Mouse (Mus musculus) adrenal gland (tissue): ENCODE results near the gene Apbb1ip.

ENCODE experiments used
- intact Hi-C: fragments of 180-260 bp; cut with DNase I; formaldehyde crosslinking; loops from one replicate; pipeline ENCODE4 v1.15.1; 2025
- long read RNA-seq, 2 experiments: library from polyadenylated mRNA; unstranded; transcript quantifications; one replicate each; pipeline ENCODE4 v2.0.0; 2020; ENCODE audit warnings: borderline replicate concordance in 1 of 2; ENCODE audit not compliant: insufficient replicate concordance in 1 of 2

The Apbb1ip gene
- long read RNA-seq, experiment 1, partial matches to known transcripts = 0 of 3 reads
- long read RNA-seq, experiment 1, other reads (novel, unspliced or antisense) = 2 of 3 reads
- long read RNA-seq, experiment 2, partial matches to known transcripts = 0 of 1 reads
- long read RNA-seq, experiment 2, other reads (novel, unspliced or antisense) = 1 of 1 reads

DNA sequence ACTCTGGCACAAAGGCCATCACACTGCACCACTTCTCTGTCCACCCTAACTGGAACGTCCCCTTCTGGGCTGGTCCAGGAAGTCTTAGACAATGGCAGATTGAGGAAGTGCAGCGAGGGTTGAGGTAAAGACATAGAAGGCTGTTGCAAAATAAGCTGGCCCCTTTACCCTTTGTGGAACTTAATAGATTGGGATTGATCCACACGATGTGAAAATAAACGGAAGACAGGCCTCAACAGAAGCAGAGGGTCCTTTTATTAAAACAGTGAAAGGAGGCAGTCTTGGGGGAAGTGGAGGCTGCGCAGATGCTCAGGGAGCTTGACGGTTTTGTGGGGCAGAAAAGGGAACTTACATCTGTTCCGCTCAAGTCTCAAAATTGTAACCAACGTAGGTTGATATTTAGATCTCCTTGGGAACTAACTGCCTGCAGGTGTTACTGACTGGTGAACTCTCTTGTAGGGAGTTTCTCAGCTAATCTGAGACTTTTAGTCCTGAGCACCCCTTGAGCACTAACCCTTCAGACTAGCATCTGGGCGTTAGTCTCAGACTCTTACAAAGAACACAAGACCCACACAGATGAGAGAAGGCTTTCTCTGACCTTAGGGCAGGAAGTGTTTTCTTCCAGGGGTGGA, at the start of gene Apbb1ip:
Gene Apbb1ip (plus strand): TSS at position 546 of the 632 bp plus-strand sequence.
- intact Hi-C loops = no loop called here

DNA sequence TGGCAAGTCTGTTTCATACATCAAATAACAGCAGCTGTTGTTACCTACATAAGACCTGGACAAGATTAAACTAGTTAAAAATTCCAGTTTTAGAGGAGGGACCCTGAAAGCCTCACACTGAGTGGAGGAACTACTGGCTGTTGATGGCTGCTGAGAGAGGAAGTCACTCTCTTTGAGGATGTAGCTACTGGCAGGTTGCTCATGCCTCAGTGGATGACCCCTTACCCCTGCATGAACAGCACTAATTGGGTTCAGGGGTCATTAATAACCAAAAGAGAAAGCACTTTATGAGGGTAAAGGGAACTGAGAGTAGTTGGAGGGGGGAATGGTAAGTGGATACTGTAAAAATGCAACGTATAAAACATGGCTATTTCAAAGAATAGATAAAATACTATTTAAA, 46.8 kb upstream of the Apbb1ip start:
- intact Hi-C loops = loop anchor here (10.0 kb wide), 1 partner anchor 552 kb away; no protein-coding TSS in a partner anchor

DNA sequence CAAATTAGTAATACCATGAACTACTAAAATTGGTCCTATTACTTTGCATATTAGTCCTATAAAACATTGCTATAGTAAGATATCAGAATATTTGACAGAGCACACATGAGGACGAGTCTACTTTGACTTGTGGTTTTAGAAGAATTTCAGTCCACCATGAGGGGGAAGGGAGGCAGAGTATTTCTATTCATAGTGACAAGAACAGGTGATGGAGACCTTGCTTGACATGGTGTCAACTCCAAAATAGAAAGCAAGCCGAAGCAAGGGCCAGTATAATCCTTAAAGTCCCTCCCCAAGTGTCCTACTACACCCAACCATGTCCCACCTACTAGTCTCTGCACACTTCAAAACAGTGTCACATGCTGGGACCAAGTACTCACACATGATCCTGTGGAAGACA, 37.8 kb upstream of the Apbb1ip start:
- intact Hi-C loops = no loop called here

DNA sequence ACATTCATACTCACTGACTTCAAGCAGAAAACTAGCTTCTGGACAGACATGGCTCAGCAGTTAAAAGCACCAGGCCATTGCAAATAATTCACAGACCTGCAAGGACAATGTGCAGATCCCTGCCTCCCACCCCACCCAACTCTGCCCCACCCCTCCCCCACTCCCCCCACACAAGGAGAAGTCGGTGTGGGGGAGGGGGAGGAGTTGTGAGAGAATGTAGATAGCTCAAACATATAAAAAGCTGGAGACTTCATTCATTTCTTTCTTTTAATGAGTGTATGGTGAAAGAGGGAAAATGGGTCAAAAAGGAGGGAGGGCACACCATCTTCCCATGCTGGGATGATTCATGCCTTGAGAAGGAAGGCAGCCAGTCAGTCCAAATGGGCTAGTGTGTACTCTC, 34.5 kb upstream of the Apbb1ip start:
- intact Hi-C loops = no loop called here

DNA sequence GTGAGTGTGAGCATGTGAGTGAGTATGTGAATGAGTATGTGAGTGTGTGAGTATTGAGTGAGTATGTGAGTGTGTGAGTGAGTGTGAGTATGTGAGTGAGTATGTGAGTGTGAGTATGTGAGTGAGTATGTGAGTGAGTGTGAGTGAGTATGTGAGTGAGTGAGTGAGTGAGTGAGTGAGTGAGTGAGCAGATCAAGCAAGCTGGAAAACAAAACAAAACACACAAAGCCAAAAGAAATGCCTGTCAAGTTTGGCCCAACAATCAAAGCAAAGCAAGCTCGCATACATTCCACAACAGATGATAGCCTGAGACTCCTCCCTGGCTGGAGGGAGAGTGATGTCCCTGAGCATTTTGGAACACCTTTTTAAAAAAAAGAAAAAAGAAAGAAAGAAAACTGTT, 33.5 kb upstream of the Apbb1ip start:
- intact Hi-C loops = no loop called here

DNA sequence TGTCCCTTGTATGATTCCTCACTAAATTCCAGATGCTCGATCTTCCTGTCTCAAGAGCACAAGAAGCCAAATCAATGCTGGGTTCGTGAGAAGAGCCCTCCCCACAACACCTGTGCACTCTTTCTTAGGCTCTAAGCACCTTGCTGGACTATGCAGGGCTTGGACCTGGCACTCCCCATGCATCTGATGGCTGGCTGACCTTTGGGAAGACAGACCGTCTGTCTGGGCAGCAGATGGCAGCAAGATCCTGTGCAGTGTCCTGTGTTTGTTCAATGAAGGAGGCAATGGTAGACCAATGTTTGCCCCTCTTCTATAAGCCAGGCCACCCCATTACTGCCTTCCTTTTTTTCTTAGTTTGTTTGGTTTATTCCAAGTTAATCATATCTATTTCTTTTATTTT, 32.7 kb upstream of the Apbb1ip start:
- intact Hi-C loops = no loop called here

DNA sequence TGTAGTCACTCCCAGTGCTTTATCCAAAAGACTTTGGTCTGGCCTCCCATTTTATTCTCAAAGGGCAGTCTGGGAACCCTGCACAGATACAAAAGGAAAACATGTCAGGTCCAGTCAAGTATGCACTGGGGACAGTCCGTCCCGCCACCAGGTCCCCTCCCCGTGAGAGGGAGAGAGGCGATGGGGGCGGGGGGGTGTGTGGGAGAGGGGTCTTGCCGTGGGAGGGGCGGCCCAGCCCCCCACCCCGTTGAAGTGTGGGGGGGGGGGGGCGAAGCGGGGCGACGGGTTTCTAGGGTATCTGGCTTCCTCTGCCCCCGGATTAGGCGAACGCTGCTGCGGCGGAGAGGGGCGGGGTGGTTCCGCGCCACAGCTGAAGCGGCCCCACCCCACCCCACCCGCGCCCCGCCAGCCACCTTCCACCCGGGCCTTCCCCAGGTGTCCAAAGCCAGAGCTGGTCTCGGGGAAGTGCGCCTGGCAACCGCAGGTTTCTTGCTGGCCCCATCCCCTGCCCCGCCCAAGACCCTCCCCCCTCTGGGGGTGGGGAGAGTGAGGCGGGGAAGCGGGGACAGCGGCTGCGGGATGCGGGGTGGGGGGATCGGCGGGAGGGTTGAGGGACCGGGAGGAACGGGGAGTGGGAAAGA, 29.7 kb upstream of the Apbb1ip start:
- intact Hi-C loops = no loop called here

DNA sequence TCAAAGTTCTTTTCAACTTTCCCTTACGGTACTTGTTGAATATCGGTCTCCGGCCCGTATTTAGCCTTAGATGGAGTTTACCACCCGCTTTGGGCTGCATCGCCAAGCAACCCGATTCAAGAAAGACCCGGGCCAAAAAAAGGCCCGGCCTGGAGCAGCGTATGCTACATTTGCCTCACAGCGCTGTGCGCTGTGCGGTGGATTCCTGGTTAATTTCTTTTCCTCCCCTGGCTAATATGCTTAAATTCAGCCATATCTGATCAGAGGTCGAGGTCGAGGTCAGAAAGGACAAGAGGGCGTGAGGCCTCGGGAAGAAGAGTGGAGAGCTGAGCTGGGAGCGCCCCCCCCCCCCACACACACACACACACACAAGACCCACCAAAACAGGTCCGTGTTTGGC, 29.0 kb upstream of the Apbb1ip start:
- intact Hi-C loops = no loop called here

DNA sequence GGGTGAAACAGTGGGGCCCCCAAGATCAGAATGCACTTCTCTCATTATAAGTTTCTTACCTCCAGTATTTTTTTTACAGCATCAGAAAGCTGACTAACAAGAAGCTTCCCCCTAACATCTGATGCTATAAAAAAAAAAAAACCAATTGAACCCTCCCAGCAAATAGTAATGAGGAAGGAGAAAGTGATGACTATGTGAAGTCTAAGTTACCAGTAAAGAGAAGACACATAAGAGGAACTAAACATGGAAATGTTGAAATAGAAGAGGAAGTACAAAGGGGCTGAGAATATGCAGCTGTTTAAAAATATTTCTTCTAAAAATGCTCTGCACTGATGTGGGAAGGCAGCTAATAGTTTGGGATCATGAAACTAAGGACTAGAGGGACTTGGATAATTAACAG, 27.1 kb upstream of the Apbb1ip start:
- intact Hi-C loops = no loop called here

DNA sequence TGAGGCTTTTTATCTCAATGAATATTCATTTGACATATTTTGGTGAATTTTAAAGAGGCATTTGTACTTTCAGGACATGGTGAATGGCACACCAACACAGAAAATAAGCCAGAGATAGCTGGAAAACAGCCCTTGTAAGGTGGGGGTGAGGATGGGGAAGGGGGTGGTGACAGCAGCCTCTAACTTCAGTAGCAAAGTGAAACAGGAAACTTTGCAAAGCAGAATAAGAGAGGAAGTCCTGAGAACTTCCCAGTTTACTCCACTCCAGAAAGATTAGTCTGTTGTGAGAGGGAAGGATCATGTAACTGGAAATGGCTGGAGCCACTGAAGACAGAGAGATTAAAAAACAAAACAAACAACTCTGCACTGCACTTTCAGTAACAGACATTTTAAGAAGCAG, 26.0 kb upstream of the Apbb1ip start:
- intact Hi-C loops = no loop called here

DNA sequence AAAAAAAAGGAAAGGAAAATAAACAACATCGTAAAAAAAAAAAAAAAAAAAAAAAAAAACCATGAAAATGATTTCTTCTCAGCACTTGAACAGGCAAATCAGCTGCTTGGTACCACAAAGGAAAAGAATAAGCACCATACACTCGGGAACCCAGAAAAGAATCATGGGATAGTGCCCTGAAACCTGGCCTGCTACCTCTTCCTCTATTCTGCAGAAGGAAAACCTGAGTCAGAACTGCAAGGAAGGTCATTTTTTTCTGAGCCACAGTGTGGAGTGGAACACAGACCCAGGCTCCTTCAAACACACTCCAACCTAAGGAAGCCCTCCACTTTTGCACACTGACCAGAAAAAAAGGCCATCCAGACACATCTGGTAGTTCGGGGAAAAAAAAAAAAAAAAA, 24.1 kb upstream of the Apbb1ip start:
- intact Hi-C loops = no loop called here

DNA sequence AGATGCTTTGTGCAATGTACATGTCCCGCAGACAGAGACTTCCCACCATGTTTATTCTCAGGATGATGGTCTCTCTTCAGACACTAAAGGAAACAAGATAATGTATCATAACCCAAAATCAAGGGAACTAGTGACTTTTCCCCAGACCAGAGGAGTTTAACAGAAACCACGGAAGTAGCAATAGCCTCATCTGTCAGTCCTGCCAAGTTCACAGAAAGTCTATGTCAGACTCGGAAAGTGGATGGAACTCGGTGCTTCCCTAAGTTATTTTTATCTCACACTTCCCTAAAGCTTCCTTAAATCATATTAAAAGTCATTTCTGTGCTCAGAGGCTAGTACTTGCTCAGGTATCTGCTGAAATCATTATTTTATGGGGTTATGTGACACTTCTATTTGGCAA, 21.4 kb upstream of the Apbb1ip start:
- intact Hi-C loops = no loop called here

DNA sequence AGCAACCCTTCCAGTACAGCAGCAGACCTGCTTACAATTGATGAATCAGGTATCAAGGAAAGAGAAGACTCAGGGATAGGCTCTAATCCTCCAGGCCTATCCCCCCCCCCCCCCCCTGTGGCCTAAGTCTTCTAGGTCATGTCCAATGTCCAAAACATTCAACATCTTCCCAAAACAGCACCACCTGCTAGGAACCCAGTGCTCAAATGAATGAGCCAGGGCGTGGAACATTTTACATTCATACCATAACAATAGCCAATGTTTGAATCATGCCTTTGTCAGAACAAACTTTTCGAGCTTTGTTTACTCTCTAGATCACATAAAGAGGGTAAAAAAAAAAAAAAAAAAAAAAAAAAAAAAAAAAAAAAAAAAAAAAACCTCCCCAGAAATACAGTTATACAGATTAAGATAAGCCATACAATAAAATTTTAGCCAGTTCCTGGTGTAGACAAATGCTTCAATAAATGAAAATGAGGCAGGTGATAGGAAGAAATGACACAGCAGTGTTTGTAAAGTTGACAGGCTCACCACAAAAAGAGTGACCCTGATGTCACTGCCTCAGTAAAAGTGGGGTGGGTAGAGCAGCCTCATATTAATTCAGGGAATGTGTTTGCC, 20.3 kb upstream of the Apbb1ip start:
- intact Hi-C loops = no loop called here

DNA sequence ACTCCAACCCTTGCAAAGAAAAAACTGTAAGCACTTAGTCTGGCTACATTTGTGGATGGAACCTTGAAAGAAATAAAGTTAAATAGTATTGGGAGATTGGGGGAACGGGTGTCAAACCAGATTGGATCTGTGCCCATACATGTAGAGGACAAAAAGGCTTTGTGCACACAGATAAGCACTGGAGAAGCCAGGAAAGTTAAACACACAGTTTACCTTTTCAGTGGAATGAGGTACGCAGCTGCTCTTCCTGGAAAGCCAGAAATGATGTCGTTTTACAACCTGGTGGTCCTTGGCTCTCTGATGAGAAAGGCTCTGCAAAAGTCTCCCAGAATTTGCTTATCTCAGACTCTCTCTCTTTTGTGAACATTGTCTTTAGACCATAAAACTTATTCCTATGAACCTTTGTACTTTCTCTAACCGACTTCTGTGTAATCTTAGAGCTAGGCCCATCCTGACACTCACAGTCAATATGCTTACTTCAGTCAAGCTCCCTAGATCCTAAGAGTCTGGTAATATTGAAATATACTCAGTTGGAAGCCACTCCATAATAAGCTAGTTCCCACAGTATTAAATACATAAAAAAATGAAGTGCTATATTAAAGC, 19.6 kb upstream of the Apbb1ip start:
- intact Hi-C loops = no loop called here

DNA sequence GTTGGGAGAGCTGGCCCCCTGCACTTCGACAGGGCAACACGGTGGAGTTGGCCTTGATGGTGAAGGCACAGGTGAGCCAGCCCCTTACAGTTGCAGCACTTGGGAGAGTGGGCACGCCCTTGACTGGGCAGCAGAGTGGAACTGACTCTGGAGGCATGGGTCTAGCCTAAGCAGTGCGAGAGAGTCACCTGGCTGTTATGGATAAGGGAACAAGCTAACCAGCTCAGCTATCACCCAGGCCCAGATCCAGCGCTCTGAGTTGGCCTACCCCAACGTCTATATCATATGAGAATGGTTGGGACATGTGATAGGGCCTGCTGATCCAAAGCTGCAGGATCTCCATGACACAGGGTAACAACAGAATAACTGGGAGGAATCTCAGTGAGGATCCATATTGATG, 18.3 kb upstream of the Apbb1ip start:
- intact Hi-C loops = no loop called here

DNA sequence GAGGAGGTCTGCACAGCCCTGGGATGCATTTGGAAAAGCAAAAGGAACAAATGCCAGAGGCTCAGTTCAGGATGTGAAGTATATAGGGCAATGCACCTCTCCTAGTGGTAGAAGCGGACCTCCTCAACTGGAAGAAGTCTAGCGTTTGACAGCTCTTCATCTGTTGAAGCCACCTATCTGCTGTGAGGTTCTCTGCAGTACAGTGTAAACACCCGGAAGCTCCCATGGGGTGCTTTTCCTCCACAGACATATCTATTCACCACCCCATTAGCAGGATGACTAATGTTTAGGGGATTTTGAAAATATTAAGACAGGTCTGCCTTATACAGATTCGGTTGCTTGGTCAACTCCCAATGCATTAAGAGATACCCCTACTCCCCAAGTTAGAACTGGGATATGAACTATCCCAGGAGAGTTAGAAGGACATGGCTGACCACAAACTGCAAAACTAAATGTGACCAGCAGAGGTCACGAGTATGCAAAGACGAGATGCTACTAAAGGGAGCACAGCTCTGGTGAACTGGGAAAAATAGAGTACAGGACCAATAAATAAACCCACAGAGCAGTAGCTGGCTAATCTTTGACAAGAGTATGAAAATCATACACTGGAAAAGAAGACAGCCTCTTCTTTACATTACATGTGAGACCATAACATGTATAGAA, 15.5 kb upstream of the Apbb1ip start:
- intact Hi-C loops = loop anchor here (2.0 kb wide), 1 partner anchor 106 kb away; no protein-coding TSS in a partner anchor

DNA sequence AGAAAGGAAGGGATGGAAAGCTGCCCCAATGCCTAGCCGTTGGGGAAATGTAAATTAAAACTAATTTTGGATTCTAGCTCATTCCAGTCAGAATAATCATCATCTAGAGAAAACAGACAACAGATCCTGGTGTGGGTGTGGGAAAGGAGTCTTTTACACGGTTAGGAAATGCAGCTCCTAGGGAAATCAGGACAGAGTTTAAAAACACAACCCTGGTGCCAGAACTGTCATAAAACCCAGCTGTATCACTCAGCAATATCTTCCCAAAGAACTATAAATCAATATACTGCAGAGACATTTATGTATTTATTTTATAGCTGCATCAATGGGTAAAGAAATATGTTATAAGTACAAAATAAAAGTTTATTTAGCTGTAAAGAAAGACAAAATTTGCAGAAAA, 13.4 kb upstream of the Apbb1ip start:
- intact Hi-C loops = no loop called here

DNA sequence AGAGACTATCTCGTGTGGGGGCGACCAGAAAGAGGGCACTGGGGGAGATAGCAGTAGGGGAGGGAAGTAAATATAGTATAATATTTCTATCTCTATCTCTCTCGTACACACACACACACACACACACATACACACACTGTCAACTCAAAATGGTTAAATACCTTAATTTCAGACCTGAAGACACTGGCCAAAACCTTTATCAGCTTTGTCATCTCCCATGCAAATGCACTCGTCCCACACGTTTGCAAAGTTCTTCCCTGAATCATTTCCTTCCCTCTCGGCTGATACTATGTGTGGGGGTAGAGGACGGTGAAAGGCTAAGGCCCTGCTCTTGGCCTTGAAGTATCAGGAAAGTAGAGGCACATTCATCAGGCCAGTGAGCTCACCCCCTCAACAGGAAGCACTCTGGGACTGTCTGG, 12.8 kb upstream of the Apbb1ip start:
- intact Hi-C loops = no loop called here

DNA sequence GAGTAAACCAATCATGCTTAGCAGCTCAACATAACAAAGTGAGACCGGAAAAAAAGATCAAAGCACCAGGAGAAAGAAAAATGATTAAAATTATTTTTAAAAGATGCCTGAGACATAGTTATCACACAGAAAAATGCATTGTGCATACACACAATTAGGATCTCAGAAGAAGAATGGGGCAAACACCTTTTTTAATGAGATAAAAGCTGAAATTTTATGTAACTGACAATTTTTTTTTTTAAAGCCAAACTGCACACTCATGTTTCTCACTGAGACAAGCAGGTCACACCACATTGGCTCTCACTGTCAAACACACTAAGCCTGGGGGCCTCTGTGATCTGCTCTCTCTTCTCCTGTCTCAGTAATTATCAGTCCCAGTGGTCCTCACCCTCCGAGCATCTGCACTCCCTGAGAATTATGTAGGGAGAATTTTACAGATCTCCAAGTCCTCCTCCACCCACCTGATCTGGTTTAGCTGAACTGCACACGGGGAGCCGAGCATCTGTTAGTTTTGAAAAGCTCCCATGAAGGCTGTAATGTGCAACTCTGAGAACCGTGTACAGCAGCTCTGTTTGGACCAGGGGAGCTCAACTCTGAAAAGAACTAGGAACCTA, 9.0 kb upstream of the Apbb1ip start:
- intact Hi-C loops = no loop called here

DNA sequence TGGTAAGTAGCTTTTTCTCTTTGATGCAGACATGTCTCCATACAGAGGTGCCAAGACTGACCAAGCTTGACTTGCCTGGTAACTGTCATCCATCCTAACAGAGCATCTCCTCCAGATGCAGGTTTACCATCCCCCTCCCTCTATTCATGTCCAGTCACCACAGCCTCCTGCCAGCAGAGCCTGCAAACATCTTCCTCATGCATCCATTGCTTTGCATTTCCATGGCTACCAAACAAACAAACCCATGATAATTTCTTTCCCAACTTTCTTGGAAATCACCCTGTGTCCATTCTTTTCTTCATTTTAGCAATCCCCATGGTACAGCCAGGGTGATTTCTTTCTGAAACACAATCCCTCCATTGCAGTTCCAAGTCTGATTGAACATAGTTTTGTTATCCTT, 2.6 kb upstream of the Apbb1ip start:
- intact Hi-C loops = no loop called here

DNA sequence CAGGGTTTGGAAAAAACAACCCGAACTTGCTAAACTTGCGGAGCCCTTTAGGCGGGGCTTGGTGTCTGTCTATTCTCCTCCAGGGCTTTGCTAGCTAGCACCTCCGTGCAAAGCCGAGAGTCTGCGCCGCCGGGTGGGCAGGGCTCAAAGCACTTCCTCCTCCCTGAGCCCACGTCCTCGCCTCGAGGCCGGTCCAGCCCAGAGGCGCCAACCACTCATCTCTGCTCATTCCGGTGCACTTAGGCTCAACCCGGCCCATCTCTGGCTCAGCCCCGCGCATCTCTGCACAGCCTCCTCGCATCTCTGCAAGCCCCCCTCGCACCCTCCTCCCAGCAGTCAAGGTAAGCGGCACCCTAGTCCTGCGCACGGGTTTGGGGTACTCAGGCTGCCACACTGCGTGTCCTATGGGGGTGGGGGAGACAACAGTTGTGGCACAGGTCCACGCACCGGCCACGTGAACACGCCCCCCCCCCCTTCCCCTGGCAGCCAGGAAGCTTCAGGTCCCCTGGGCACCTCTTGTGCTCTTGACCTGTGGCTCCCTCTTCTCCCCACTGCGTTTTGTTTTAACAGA, 372 bp downstream of the Apbb1ip start:
- intact Hi-C loops = no loop called here
